Mouse (Mus musculus): ENCODE results near the gene Rbfox3.

GRCm38 (mm10) chr11:118545690-118546089 lies 365.7 kb downstream of the Rbfox3 start:
- no peak for TF ChIP-seq CTCF (conservative IDR thresholded peaks at IDR 0.05; ENCODE audit: low read length)
- TF ChIP-seq NANOG (IDR thresholded peaks at IDR 0.05; ENCODE audit: borderline replicate concordance, low read length) = no peak
- no peak for TF ChIP-seq POU5F1 (IDR thresholded peaks at IDR 0.05; ENCODE audit: borderline replicate concordance, low read length)
